Mouse (Mus musculus) forebrain, embryonic 16.5 days (tissue): ENCODE results near the gene Tnfaip8l2. TPM values are rescaled to one million over a fixed set of nuclear protein-coding genes. Genes with fewer than 3 reads are reported as not detected.
"Not testable (repeated sequence)": the region's sequence is repeated elsewhere in the genome, so short reads cannot be mapped to it uniquely, and the experiment has no call there.

Experiments used
- ATAC-seq: fragments of 200-750 bp; cut with Nextera tagmentation; 2 replicates; pipeline ENCODE4 v1.8.0; 2017; ENCODE audit warnings: mild to moderate bottlenecking, moderate library complexity
- H3K27ac ChIP-seq: fragments of 300-500 bp; sonication (generic); 2 replicates; pipeline ENCODE4 v1.5.1; 2014; ENCODE audit warnings: low read length, control low read depth
- H3K27me3 ChIP-seq: fragments of 300-500 bp; sonication (generic); replicated peaks from 2 replicates; pipeline ENCODE4 v1.6.1; 2014; ENCODE audit warnings: low read length; ENCODE audit not compliant: control insufficient read depth, insufficient read depth
- H3K36me3 ChIP-seq: fragments of 300-500 bp; sonication (generic); 2 replicates; pipeline ENCODE4 v1.6.1; 2014; ENCODE audit not compliant: control insufficient read depth, insufficient read depth
- H3K4me1 ChIP-seq: fragments of 300-500 bp; sonication (generic); replicated peaks from 2 replicates; pipeline ENCODE4 v1.6.1; 2014; ENCODE audit warnings: low read length; ENCODE audit not compliant: control insufficient read depth, insufficient read depth
- H3K4me2 ChIP-seq: fragments of 300-500 bp; sonication (generic); 2 replicates; pipeline ENCODE4 v1.6.1; 2014; ENCODE audit warnings: mild to moderate bottlenecking, low read length, control low read depth
- H3K4me3 ChIP-seq: fragments of 300-500 bp; sonication (generic); replicated peaks from 2 replicates; pipeline ENCODE4 v1.5.1; 2014; ENCODE audit warnings: mild to moderate bottlenecking, low read length, control low read depth
- H3K9ac ChIP-seq: fragments of 300-500 bp; sonication (generic); replicated peaks from 2 replicates; pipeline ENCODE4 v1.6.1; 2014; ENCODE audit warnings: low read depth, low read length, control low read depth
- H3K9me3 ChIP-seq: fragments of 300-500 bp; sonication (generic); 2 replicates; pipeline ENCODE4 v1.6.1; 2016; ENCODE audit warnings: low read length; ENCODE audit not compliant: control insufficient read depth
- WGBS: fragments of 180-500 bp; shearing (Covaris S2); extraction: QIAGEN DNeasy Blood & Tissue Kit; methylation state at CpG from one replicate; pipeline ENCODE4 v1.1.7; 2014; 5-methylcytosine and 5-hydroxymethylcytosine counted together
- microRNA-seq: library from miRNA; unstranded; fragments of <30 nt; microRNA quantifications from one replicate; pipeline ENCODE4, GENCODE M21; 2017
- polyA plus RNA-seq: library from polyadenylated mRNA; unstranded; fragments of >200 nt; fragmentation: Nextera tagmentation; extraction: Ambion mirVana; gene quantifications from 2 replicates; pipeline ENCODE4 v1.2.1, GENCODE M21; 2015

Gene Tnfaip8l2
- polyA plus RNA-seq, 1 experiment from 2014 or later, result 2.1 TPM

GRCm38 (mm10) chr3:95107308-95107707 is 34.9 kb downstream of the Tnfaip8l2 start:
- H3K36me3 ChIP-seq, H3K9ac ChIP-seq, H3K27ac ChIP-seq: not testable (repeated sequence)

GRCm38 (mm10) chr3:95106338-95107117 is 35.6 kb downstream of the Tnfaip8l2 start, which contains the start of gene Pip5k1a:
Pip5k1a (minus strand) TSS chr3:95106930.
- WGBS, result under 1% methylated on average over 51 of the region's 51 CpGs
- H3K4me1 ChIP-seq, result peaks cover 10% of the 10 kb centered on the region
- H3K27ac ChIP-seq, result peak within 1 kb of the TSS; percentile 66
- no peaks in the 10 kb centered on the region for H3K27me3 ChIP-seq
- H3K9me3 ChIP-seq, result no peaks in the 10 kb centered on the region
- H3K4me3 ChIP-seq, result peak within 1 kb of the TSS; percentile 90
- ATAC-seq, result peak; percentile 89
- peak within 1 kb of the TSS; percentile 91 for H3K9ac ChIP-seq
- H3K4me2 ChIP-seq, result peak within 1 kb of the TSS; percentile 94
- H3K36me3 ChIP-seq, result no peaks in the 10 kb centered on the region

More at GRCm38 (mm10) chr3:95107308-95107707, 34.9 kb downstream of the Tnfaip8l2 start:
- Histone ChIP-seq H3K4me1 (peaks cover 14% of the 10 kb centered on the region), H3K4me2 (peak overlapping the region; percentile 78), H3K4me3 (peak overlapping the region; percentile 90)
- ATAC-seq, H3K9me3 ChIP-seq, H3K27me3 ChIP-seq: not testable (repeated sequence)

- peak overlapping the region; percentile 91 for H3K9ac ChIP-seq
- H3K27me3 ChIP-seq, result no peaks in the 10 kb centered on the region
- H3K4me2 ChIP-seq, result peak overlapping the region; percentile 94
- H3K4me3 ChIP-seq, result peak overlapping the region; percentile 90
- H3K9me3 ChIP-seq, result no peaks in the 10 kb centered on the region
- H3K27ac ChIP-seq, result peak overlapping the region; percentile 66
- no peak for ATAC-seq
- peaks cover 10% of the 10 kb centered on the region for H3K4me1 ChIP-seq
- H3K36me3 ChIP-seq, result peaks cover 2% of the 10 kb centered on the region; the same call in 1 of the 2 replicates
- WGBS, result under 1% methylated on average over 16 of the region's 16 CpGs
These were observed 36.4 kb downstream of the Tnfaip8l2 start for GRCm38 (mm10) chr3:95105586-95106337.

DNA sequence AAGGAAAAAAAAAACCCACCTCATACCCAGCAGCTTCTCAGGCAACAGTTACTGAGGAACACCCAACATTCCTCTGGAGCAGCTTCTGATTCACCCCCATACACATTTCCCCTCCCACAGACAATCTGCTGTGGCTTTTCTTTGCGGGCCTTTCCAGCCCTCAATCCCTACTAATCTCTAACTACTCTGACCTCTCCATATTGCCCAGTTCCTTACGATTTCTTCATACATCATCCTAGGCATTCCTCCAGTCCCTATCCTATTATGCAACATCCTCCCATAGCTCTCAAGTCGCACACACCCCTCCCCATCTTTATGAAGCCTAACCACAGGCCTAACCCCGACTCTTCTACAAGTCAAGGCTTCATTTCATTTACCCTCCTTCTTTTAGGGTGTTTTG is 37.0 kb downstream of the Tnfaip8l2 start:
- H3K4me2 ChIP-seq, result peak overlapping the region; percentile 94
- peak overlapping the region; percentile 91 for H3K9ac ChIP-seq
- no peaks in the 10 kb centered on the region for H3K27me3 ChIP-seq
- ATAC-seq, result no peak
- H3K36me3 ChIP-seq, result peaks cover 2% of the 10 kb centered on the region; the same call in 1 of the 2 replicates
- H3K4me1 ChIP-seq, result peaks cover 10% of the 10 kb centered on the region
- no peaks in the 10 kb centered on the region for H3K9me3 ChIP-seq
- no peak overlapping the region for H3K27ac ChIP-seq
- peak overlapping the region; percentile 90 for H3K4me3 ChIP-seq
- 68% methylated on average over 4 of the region's 4 CpGs for WGBS

- H3K9ac ChIP-seq, result no peak overlapping the region
- H3K4me2 ChIP-seq, result no peak overlapping the region
- peaks cover 6% of the 10 kb centered on the region; the same call in 1 of the 2 replicates for H3K36me3 ChIP-seq
- H3K4me1 ChIP-seq, result peaks cover 10% of the 10 kb centered on the region
- H3K9me3 ChIP-seq, result no peaks in the 10 kb centered on the region
- WGBS, result 4% methylated on average over 2 of the region's 2 CpGs
- no peak overlapping the region for H3K27ac ChIP-seq
- no peak for ATAC-seq
- H3K27me3 ChIP-seq, result no peaks in the 10 kb centered on the region
- H3K4me3 ChIP-seq, result no peak overlapping the region
These were observed 41.3 kb downstream of the Tnfaip8l2 start for GRCm38 (mm10) chr3:95100854-95101253.

Small RNAs within 50 kb of the gene (microRNA-seq; reads per million reads assigned to microRNA genes)
- not detected for gene Mir8099-1

Other genes with a start within 250 kb of the Tnfaip8l2 start
- 8.5 and 11.6 TPM in 2 replicates for gene Selenbp1, start 209.3 kb downstream of the Tnfaip8l2 start, polyA plus RNA-seq
- gene Rfx5, start 188.3 kb downstream of the Tnfaip8l2 start, polyA plus RNA-seq, result 6.1 and 6.7 TPM in 2 replicates
- 26.4 and 29.7 TPM in 2 replicates for gene Pi4kb, start 167.6 kb downstream of the Tnfaip8l2 start, polyA plus RNA-seq
- 20.0 and 20.7 TPM in 2 replicates for gene Zfp687, start 126.9 kb downstream of the Tnfaip8l2 start, polyA plus RNA-seq
- gene Psmd4, start 99.7 kb downstream of the Tnfaip8l2 start, polyA plus RNA-seq, result 286 and 291 TPM in 2 replicates
- gene Pip5k1a, start 35.4 kb downstream of the Tnfaip8l2 start, polyA plus RNA-seq, result 20.3 and 21.7 TPM in 2 replicates
- gene Vps72, start 31.3 kb downstream of the Tnfaip8l2 start, polyA plus RNA-seq, result 230 and 233 TPM in 2 replicates
- gene Tmod4, start 17.9 kb downstream of the Tnfaip8l2 start, polyA plus RNA-seq, result 0.65 and 0.91 TPM in 2 replicates
- gene Scnm1, start 8.3 kb downstream of the Tnfaip8l2 start, polyA plus RNA-seq, result 90.1 and 93.1 TPM in 2 replicates
- 41.9 and 46.6 TPM in 2 replicates for gene Lysmd1, start 8.3 kb downstream of the Tnfaip8l2 start, polyA plus RNA-seq
- 21.4 and 22.6 TPM in 2 replicates for gene Sema6c, start 18.1 kb upstream of the Tnfaip8l2 start, polyA plus RNA-seq
- gene Gabpb2, start 75.6 kb upstream of the Tnfaip8l2 start, polyA plus RNA-seq, result 4.2 and 5.6 TPM in 2 replicates
- 72.9 and 79.3 TPM in 2 replicates for gene Cdc42se1, start 86.4 kb upstream of the Tnfaip8l2 start, polyA plus RNA-seq
- 263 and 264 TPM in 2 replicates for gene Mllt11, start 89.8 kb upstream of the Tnfaip8l2 start, polyA plus RNA-seq
- gene Gm128, start 99.2 kb upstream of the Tnfaip8l2 start, polyA plus RNA-seq, result 0.27 TPM in 1 of 2 replicates, not detected in the other
- gene Bnipl, start 108.8 kb upstream of the Tnfaip8l2 start, polyA plus RNA-seq, result 0.23 TPM in 1 of 2 replicates, not detected in the other
- 43.6 and 44.3 TPM in 2 replicates for gene Mindy1, start 139.0 kb upstream of the Tnfaip8l2 start, polyA plus RNA-seq
- 45.8 and 55.6 TPM in 2 replicates for gene Prune1, start 139.7 kb upstream of the Tnfaip8l2 start, polyA plus RNA-seq
- 0.51 and 0.86 TPM in 2 replicates for gene Anxa9, start 164.8 kb upstream of the Tnfaip8l2 start, polyA plus RNA-seq
- gene Cers2, start 172.4 kb upstream of the Tnfaip8l2 start, polyA plus RNA-seq, result 104 and 108 TPM in 2 replicates
- 52.6 and 53.9 TPM in 2 replicates for gene Setdb1, start 214.8 kb upstream of the Tnfaip8l2 start, polyA plus RNA-seq